14 mouse cellular contexts compared by ENCODE assay signal in the genomic region with DNA sequence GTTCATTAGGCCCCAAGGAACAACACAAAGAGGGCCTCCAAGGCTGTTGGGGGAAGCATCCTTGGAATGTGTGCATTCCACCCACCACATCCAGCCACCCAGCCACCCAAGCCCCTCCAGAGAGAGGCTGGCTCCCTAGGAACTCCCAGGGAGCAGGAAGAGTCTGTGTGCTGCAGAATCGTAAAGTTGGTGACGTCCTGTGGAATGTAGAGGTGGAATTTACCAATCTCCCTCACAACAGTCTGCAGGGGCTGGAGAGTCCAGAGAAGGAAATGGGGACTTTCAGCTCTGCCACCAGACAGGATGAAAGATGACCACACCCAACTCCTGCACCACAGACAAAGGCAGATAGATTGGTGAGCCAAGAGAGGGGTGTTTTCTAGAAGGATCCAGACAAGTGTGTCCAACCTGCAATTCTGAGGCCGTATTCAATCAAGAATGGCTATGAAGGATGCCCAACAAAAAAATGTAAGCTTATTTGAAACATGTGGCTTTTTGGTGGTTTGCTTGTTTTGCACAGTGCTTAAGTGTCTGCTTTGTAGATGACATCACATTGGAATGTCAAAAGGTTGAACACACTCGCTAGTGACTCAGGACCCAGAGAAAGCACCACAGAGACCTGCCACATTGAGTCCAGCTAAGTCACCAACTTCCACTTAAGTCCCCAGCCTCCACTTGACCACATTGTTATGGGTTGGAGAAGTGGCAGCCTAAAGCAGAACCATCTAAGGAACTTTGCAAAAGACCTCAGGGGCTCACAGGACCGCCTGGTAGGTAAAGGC. TPM values are rescaled to one million over a fixed set of nuclear protein-coding genes. Genes with fewer than 3 reads are reported as not detected.
DNase-seq lines count a peak whose midpoint lies in the region; ATAC-seq lines count a peak whose summit lies in the region.
"Had no signal": no experiment of that assay in that cellular context is flagged by ENCODE, and none has a peak within 500 bp of the region (broad histone marks: within the 10 kb centered on the region; RNA-seq: fewer than 3 reads in every experiment).

No protein-coding gene starts in this region.

- H3K4me3 ChIP-seq in hindbrain, embryonic 10.5 days, result no peak overlapping the region
- no peak overlapping the region for H3K4me3 ChIP-seq in hindbrain, embryonic 11.5 days (ENCODE audit: low read depth, low read length)
- no peak overlapping the region for H3K4me3 ChIP-seq in neural tube, embryonic 15.5 days (replicated peaks)
- H3K4me3 ChIP-seq: liver, embryonic 13.5 days; midbrain, embryonic 15.5 days; stomach, embryonic 15.5 days had no signal

- no peak for ATAC-seq in hindbrain, embryonic 11.5 days (ENCODE audit: low FRiP score)
- no peak for ATAC-seq in neural tube, embryonic 15.5 days (ENCODE audit: low FRiP score)
- no peak for ATAC-seq in activated CD4-positive, CD25-positive, alpha-beta regulatory T cell, adult 4 months
- ATAC-seq: midbrain, embryonic 15.5 days had no signal

- H3K36me3 ChIP-seq in hindbrain, embryonic 10.5 days, result no peaks in the 10 kb centered on the region
- H3K36me3 ChIP-seq in hindbrain, embryonic 11.5 days (ENCODE audit: control insufficient read depth, insufficient read depth, low read length), result no peaks in the 10 kb centered on the region
- H3K36me3 ChIP-seq in neural tube, embryonic 15.5 days, result peaks cover 4% of the 10 kb centered on the region; the same call in 1 of the 2 replicates
- H3K36me3 ChIP-seq: G1E; liver, embryonic 13.5 days; midbrain, embryonic 15.5 days; stomach, embryonic 15.5 days had no signal

- H3K27ac ChIP-seq in hindbrain, embryonic 10.5 days, result 0 out of 2 replicates have a peak overlapping the region, but pooled peaks have one; percentile 23
- no peak overlapping the region for H3K27ac ChIP-seq in hindbrain, embryonic 11.5 days (ENCODE audit: low read depth, low read length)
- H3K27ac ChIP-seq in neural tube, embryonic 15.5 days (replicated peaks), result no peak overlapping the region
- H3K27ac ChIP-seq: liver, embryonic 13.5 days; midbrain, embryonic 15.5 days; stomach, embryonic 15.5 days had no signal

- H3K27me3 ChIP-seq in hindbrain, embryonic 10.5 days (ENCODE audit: insufficient read depth, poor library complexity, severe bottlenecking), result peaks cover 24% of the 10 kb centered on the region; the same call in 1 of the 2 replicates
- H3K27me3 ChIP-seq in hindbrain, embryonic 11.5 days (ENCODE audit: control insufficient read depth, insufficient read depth, low read length), result no peaks in the 10 kb centered on the region
- no peaks in the 10 kb centered on the region for H3K27me3 ChIP-seq in neural tube, embryonic 15.5 days (replicated peaks)
- H3K27me3 ChIP-seq: midbrain, embryonic 15.5 days had no signal

- 78% methylated on average over 5 of the region's 5 CpGs for WGBS in hindbrain, embryonic 10.5 days
- 80% methylated on average over 5 of the region's 5 CpGs for WGBS in hindbrain, embryonic 11.5 days
- WGBS in neural tube, embryonic 15.5 days, result 79% methylated on average over 5 of the region's 5 CpGs

- H3K4me1 ChIP-seq in hindbrain, embryonic 10.5 days (replicated peaks), result peaks cover 32% of the 10 kb centered on the region
- 0 out of 2 replicates have a peak, but pooled peaks cover 2% of the 10 kb centered on the region for H3K4me1 ChIP-seq in hindbrain, embryonic 11.5 days (replicated peaks; ENCODE audit: control insufficient read depth, insufficient read depth, low read length)
- H3K4me1 ChIP-seq in neural tube, embryonic 15.5 days, result peaks cover 18% of the 10 kb centered on the region

- no peaks in the 10 kb centered on the region for H3K9me3 ChIP-seq in hindbrain, embryonic 10.5 days
- no peaks in the 10 kb centered on the region for H3K9me3 ChIP-seq in hindbrain, embryonic 11.5 days (ENCODE audit: control insufficient read depth, low read length)
- H3K9me3 ChIP-seq in neural tube, embryonic 15.5 days (replicated peaks), result no peaks in the 10 kb centered on the region
- H3K9me3 ChIP-seq: G1E; liver, embryonic 13.5 days; midbrain, embryonic 15.5 days; stomach, embryonic 15.5 days had no signal

- no peak for DNase-seq in hindbrain, embryonic 10.5 days (ENCODE audit: low spot score)
- DNase-seq in hindbrain, embryonic 11.5 days (ENCODE audit: low spot score), result no peak
- peak; percentile 51 for DNase-seq in Muller cell, postnatal 12 days (ENCODE audit: inconsistent ontology term)
- peak; percentile 48 to 57 for DNase-seq in lung, adult 18-20 months
- DNase-seq in mesoderm, embryonic 11.5 days (ENCODE audit: low read depth, low spot score), result peak; percentile 41
- DNase-seq: adrenal gland, adult 2 months; cerebellum, postnatal 36 days; liver, embryonic 13.5 days had no signal

- H3K4me2 ChIP-seq in hindbrain, embryonic 11.5 days (replicated peaks; ENCODE audit: low read depth, low read length), result no peak overlapping the region
- H3K4me2 ChIP-seq in neural tube, embryonic 15.5 days, result no peak overlapping the region
- H3K4me2 ChIP-seq: liver, embryonic 13.5 days; midbrain, embryonic 15.5 days; stomach, embryonic 15.5 days had no signal

- no peak overlapping the region for H3K9ac ChIP-seq in hindbrain, embryonic 11.5 days (ENCODE audit: low read depth, low read length)
- no peak overlapping the region for H3K9ac ChIP-seq in neural tube, embryonic 15.5 days (replicated peaks)
- H3K9ac ChIP-seq: liver, embryonic 13.5 days; midbrain, embryonic 15.5 days; stomach, embryonic 15.5 days had no signal

RNA-seq across cellular contexts. Expression of gene Radil, which starts 5.7 kb away (rescaled TPM):
- 5.5 and 6.1 TPM in 2 replicates for polyA plus RNA-seq in hindbrain, embryonic 10.5 days (2016; fragmentation: Nextera tagmentation; extraction: Ambion mirVana)
- polyA plus RNA-seq in hindbrain, embryonic 11.5 days (2014; fragmentation: Nextera tagmentation; extraction: Ambion mirVana), result 2.6 and 2.8 TPM in 2 replicates
- polyA plus RNA-seq in neural tube, embryonic 15.5 days (2015; fragmentation: Nextera tagmentation; extraction: Ambion mirVana), result 19.4 and 22.0 TPM in 2 replicates
- polyA plus RNA-seq in activated CD4-positive, CD25-positive, alpha-beta regulatory T cell, adult 4 months (2017; shearing (Covaris generic)), result not detected
- polyA plus RNA-seq: G1E had no signal

RNA-seq across cellular contexts. Expression of gene Papolb, which starts 15.3 kb away (rescaled TPM):
- polyA plus RNA-seq in hindbrain, embryonic 10.5 days (2016; fragmentation: Nextera tagmentation; extraction: Ambion mirVana), result 0.15 and 0.27 TPM in 2 replicates
- polyA plus RNA-seq in hindbrain, embryonic 11.5 days (2014; fragmentation: Nextera tagmentation; extraction: Ambion mirVana), result 0.12 and 0.32 TPM in 2 replicates
- 0.15 and 0.23 TPM in 2 replicates for polyA plus RNA-seq in neural tube, embryonic 15.5 days (2015; fragmentation: Nextera tagmentation; extraction: Ambion mirVana)
- polyA plus RNA-seq in activated CD4-positive, CD25-positive, alpha-beta regulatory T cell, adult 4 months (2017; shearing (Covaris generic)), result not detected
- polyA plus RNA-seq: adrenal gland, adult 2 months; G1E; large intestine, adult 2 months; liver, embryonic 13.5 days had no signal

Comparison
In these comparisons a context has a peak if more than half of its experiments do, and no peak if none do; other contexts are left out.
1. DNase-seq: peak in Muller cell, postnatal 12 days (single experiment), lung, adult 18-20 months (2 of 2) and mesoderm, embryonic 11.5 days (single experiment); none in hindbrain, embryonic 10.5 days (single experiment) and hindbrain, embryonic 11.5 days (single experiment).